Mouse (Mus musculus) stomach, postnatal 0 days (tissue): ENCODE results near the gene Hk2.

Source experiments
- CTCF ChIP-seq: IDR thresholded peaks from 2 replicates; pipeline ENCODE4 v1.5.1; 2016; ENCODE audit warnings: antibody characterized with exemption, low read depth, mild to moderate bottlenecking, moderate library complexity
- EP300 ChIP-seq: optimal IDR thresholded peaks from 2 replicates; pipeline ENCODE3; 2016; ENCODE audit warnings: antibody characterized with exemption

- TF ChIP-seq CTCF: no peak
- TF ChIP-seq EP300: no peak
These were observed 74.4 kb downstream of the Hk2 start for GRCm38 (mm10) chr6:82699831-82700230.
